Mouse (Mus musculus) spleen, postnatal 10 days (tissue): Measurements from ENCODE around the gene Dab1.

Experiments
- DNase-seq, 2 experiments: peaks; one replicate each; pipeline ENCODE4 v3.0.0; 2021 to 2022; ENCODE audit warnings: low spot score in 2 of 2

Dab1 gene

DNA sequence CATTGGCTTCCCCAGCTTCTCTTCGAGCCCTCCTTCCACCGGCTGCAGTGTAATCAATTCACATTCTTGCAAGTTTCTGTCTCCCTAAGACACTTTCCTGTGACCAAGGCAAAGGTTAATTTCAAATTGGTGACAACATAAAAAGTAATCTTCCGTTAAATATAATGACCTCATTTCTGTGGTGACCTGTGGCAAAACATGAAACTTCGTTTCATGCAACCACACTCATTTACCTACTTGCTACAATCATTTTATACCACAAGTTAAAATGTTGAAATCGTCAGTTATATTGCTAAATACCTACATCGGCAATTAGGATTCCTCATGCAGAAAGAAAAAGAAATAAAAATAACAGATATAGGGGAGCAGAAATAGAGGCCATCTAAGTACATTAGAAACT lies 1048.9 kb downstream of the Dab1 start:
- no peak for DNase-seq

DNA sequence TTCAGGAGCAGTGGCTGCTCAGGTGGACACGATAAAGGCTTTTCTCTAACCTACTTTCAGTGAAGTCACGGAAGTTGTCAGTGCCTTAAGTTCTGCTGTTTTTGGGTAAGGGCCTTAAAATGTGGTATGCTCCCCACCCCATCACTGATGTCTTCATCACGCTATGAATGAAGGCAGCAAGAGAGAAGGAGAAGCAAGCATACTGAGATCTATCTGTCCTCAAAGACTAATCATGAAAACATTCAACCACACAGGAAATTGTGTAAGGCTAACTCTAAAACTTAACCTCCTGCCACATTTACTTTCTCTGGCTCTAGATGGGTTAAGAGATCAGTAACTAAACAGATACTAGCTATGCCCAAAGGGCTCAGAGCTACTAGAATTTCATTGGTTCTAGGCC lies 1050.2 kb downstream of the Dab1 start:
- no peak for DNase-seq

DNA sequence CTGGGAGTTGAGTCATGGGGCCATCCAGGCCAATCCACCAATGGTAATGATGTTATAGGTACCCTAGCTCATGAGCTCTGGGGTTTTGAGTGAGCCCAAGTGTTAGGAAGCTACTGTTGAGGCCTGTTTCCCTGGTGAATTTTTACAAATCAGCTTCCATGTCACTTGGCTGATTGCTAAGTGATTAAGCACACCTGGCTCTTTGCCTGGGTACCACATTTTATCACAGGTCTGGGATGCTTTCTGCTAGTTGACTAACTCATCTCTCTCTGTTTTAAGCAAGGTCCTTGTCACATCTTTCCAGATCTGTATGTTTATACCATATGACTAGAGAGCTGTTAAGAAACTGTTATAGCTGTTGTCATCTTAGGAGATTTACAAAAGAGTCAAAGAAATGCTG lies 1051.6 kb downstream of the Dab1 start:
- DNase-seq: no peak

DNA sequence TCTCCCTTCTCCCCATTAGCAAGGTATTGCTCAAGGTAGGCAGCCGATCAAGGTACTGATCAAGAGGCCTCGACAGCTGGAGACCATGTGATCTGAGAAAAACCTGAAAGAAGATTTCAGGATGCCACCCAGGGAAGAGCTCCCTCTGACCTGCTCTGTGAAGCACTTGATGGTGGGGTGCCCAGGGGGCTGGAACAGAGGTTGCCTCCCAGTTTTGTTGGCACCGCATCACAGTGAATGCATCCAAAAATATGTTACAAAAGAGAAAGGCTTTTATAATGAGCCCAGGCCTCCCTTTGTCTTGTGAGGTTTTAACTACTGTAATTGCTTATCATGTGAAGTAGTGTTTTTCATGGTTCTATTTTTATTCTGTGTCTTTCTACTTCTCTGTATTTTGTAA lies 1054.2 kb downstream of the Dab1 start:
- no peak for DNase-seq

DNA sequence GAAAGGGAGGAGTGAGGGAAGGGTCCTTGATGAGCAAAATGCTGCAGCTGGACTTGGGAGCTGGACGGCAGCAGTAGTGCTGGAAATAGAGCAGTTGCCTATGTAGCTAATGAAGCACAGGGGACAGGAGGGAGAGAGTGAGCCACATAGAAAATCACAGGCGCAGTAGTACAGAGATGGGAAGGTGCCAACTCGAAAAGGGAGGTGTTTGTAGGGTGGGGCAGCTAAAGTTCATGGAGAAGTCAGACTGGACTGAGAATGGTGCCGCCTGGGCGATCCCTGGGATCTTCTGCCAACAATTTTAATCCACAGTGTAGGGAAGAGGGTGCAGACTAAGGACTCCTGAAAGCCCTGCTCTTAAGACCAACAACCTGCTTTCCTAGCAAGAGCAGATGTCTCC lies 1055.5 kb downstream of the Dab1 start:
- no peak for DNase-seq

DNA sequence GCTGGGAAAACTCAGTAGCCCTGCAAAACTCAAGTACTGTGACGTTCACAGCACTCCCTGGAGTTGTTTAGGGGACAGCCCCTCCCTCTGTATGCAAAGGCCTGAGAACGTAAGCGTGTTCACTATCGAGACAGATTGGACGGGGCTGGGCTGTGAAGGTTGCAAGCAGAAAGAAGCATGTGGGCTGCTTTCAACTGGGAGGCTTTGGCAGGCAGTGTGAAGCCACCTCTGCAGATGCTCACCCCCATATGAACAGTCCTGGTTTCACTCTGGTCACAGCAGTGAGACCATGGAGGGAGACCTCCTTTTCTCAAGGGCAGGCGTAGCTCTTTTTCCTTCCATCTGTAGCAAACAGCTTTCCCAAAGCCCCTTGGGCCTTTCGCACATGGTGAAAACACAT lies 1059.1 kb downstream of the Dab1 start:
- no peak for DNase-seq

DNA sequence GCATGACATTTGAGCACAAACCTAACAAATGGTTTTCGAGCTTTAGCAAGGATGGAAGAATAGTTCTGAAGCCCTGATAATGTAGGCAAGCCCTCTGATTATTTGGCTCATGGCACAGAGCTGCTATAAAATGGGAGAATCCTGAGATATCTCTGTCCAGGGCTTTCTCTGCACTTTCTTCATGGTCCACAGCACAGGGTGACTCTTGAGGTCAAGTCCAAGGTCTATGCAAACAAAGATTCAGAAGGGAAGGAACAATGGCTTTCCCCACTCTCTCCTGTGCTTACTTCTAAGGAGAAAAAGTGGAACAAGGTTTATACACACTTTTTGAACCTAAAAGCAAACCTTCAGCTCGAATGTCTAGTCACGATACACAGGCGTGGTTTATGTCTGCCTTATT lies 1061.3 kb downstream of the Dab1 start:
- DNase-seq: no peak

DNA sequence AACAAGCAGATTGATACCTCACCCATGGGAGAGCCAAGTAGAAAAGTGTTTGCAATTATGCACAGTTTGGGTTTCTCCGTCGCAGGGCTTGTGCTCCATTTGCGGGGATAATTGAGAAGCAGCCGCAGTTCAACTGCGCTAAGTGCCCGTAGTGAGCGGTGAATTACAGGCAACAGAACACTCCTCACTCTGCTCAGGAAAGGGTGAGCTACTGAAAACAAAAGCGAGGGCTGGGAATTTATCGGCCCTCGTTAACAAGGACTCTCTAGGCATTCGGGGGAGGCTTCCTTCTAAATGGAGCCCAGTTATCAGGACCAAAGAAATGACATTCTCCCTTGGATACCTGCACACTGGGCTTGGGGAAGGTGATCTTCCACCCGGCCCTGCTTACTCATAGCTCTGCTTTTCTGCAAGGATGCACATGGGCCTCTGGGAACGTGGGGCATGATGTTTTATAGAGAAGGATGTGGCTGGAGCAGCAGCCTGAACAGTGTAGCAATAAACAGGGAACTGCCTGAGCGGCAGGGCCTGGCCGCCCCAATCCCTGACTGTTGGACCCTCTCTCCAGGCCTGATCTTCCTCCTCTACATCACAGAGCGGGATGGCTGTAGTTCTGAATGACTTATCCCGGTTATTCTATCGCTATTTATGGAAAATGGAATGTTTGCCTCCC lies 1067.1 kb downstream of the Dab1 start:
- no peak for DNase-seq

DNA sequence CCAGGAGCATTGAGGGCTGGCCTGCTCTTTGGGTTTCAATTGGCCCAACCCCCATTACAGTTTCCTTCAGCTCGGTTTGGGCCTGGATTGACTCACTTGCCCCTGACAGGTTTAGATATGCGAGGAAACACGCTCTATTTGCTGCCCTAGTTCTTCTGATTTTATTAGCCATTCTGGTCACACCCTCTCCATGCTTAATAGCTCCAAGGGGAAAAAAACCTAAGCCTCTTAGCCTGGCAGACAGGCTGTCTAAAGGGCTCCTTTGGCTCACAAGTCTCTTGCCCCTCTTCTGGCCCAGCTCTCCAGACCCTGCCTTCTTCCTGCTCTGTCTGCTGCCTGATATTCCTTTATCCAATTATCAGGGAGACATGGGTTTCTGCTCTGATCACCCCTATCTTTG lies 1069.9 kb downstream of the Dab1 start:
- no peak for DNase-seq

DNA sequence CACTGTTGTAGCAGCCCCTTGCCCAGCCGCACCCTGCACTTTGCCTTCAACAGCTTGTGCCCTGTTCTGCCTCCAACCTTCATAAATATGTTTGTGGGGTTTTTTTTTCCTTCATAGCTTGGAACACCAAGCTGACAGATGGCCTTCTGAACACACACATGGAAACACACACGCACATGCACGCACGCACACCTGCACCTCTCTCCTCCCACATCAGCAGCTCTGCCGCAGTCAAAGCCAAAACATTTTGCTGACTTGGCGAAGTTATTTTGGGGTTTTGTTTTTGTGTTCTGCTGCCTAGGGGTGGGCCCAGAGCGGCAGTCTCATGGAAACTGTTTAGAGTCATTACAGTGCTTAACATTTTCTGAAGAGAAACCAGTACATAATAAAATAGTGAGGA lies 1071.9 kb downstream of the Dab1 start:
- no peak for DNase-seq

DNA sequence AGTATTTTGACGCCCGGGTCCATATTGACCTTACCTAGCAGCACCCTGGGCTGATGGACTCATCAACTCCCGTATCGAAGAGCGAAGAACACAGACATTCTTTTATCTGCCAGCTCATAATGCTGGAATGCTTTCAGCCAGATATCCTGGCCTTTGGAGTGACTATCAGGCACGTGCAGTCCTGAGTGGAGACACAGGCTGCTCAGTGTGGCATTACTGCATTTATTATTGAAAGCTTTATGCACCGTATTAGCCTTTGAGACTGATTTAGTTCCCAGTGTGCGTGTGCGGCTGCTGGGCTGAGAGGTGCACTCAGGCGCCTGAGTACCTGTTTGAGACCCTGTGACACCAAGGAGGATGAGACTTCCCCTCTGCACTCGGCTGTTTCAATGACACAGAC lies 1075.0 kb downstream of the Dab1 start:
- no peak for DNase-seq

DNA sequence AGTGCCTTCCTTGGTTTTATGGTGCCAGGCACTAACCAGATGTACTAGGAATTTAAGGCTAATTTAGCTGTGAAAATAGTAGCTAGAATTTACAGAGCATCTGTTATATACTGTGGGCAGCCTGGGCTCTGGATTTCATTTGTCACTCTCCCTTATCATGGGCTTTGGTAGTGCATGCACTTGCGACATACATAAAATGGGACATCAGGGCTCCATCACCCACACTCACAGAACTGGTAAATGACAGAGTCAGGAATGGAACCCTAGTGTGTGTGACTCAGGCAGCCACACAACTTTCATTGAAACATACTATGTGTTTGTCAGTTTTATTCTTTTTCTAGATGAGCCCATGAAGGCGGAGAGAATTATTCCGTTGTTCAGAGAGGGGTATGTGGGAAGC lies 1077.4 kb downstream of the Dab1 start:
- DNase-seq: no peak

DNA sequence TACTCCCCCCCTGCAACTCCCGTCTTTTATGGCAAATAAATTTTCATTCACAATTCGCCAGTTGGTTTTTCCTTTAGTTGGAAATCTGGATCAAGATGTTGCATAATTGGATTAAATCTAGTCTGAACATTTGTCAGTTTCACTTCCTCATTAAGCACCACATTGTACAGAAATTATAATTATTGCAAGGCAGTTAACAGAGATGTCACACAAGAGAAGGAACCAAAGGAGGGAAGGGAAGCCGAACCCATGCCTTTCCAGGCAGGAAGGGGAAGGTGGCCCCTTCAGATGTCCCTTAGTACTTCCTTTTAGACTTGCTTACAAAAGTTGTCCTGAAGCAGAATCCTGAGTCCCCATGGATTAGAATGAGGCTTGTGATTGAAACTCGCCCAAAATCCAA lies 1078.5 kb downstream of the Dab1 start:
- DNase-seq: no peak

DNA sequence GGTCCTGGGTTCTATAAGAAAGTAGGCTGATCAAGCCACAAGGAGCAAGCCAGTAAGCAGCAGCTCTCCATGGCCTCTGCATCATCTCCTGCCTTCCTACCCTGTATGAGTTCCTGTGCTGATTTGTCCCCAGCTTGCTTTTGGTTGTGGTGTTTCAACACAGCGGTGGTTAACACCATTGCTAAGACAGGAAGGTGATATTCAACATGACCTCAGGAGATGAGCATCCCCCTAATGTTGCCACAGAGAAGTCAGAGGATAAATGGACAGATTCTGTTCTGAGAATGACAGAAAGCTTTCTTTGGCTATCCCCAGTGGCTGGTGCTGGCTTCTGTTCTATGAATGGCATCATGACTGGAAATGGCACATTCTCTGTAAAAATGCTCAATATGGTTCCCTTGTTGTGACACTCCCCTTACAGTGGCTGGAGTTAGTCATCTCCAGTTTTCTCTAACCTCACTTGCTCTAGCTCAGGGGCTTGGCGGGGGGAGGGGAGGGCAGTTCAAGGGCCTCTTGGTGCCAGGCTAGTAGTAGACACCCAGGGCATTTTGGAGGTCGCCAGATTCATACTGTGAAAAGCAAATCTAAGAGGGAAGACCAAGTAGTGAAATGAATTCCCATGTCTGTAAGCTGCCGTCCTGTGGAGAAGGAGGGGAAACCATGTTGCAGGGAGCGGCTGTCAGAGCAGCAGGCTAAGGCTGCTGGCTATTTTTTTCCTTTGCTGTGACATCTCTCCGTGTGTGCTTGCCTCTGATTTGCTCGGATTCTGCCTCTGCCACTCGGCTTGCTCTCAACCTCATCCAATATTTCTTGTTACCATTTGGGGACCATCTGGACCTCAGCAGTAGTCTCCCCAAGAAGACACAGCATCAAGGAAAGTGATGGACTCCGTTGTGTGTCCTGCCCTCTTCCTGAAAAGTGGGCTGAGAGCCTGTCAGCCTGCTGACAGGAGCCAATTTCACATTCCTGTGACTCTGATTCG lies 1086.8 kb downstream of the Dab1 start:
- no peak for DNase-seq

DNA sequence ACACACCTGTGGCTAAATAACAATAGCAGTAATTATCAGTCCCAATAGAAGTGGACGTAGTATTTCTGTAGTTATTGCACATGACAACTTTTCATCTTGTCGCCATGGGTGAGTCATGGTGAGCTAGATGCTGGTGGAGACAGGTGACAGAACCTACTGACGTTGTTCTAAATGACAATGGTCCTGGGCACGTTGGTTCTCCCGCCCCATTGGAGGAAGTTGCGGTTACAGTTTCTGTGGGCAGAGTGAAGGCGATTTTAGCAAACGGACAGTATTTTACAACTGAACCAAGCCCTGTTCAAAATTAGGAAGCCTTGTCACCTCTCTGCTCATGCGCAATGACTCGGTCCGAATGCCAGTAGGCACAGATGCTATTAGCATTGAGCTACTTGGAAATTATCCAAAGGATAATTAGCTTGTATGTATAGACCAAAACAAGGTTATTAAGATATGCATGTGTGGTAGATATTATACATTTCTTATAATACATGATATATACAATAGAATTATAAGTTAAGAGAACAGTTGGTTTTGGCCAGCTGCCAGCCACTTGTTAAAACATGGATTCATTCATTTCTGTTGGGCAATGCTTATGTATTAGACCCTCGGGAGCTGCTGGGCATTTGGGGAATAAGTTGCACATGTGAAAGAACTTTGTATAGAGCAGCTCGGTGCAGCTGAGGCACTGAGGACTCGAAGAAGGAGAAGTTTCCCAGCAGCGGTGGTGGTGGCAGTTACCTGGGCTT lies 1093.4 kb downstream of the Dab1 start:
- no peak for DNase-seq

DNA sequence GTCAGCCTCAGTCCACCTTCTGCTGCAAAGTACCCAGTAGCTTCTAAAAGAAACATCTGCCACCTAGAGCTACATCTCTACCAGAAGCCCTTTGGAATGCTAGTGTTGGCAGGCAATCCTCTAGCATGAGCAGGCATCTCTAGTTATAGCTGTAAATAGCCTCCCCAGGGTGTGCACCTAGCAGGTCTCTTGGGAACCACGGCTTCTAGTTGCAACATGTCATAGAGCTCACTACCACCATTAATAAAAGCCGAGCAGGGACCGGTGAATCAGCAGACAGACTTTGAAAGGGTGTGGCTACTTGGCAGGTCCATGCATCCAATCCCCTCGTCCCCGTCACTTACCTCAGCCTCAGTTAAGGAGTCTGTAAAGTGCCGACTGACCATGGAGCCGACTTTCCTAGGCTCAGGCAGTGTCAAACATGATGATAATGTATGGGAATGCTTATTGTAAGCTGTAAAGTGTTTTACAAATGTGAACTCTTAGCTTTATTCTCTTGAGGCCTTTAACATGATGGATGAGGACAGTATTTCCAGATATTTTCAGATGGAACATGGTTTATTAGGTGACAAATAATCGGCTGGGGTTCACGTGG lies 1095.9 kb downstream of the Dab1 start:
- DNase-seq: no peak

DNA sequence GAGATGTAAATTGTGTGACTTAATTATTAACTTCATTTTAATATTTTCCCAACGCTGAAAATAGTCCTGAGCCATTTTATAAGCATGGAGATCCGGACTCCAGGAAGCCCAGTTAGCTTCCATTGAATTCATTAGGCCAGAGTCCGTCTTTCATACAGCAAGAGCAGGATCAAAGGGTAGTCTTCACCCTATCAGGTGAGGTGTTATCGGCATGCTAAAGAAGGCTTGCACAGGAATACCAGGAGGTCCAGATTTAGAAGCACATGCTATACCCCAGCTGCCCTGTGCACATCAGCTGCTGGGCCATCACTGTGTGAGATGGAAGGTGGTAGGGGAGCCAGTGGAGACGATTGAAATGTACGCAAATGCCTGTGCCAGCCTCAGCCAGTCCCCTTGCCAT lies 1096.7 kb downstream of the Dab1 start:
- DNase-seq: no peak

DNA sequence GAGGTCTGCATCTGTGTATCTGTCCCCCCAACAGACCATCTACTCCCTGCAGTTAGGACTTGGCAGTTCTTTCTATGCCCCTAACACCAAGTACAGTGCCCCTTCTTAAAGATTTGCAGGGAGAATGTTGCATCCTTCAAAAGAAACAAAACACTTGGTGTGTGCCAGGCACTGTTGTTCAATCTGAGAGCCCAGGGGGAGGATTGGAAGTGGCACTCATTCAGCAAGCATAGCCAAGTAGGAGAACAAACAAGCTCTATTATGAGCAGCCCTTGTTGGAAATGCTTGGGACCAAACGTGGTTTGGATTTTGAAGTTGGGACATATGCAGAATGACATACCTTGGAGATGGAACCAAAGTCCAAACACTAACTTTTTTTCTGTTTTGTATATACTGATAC lies 1097.3 kb downstream of the Dab1 start:
- DNase-seq: no peak

DNA sequence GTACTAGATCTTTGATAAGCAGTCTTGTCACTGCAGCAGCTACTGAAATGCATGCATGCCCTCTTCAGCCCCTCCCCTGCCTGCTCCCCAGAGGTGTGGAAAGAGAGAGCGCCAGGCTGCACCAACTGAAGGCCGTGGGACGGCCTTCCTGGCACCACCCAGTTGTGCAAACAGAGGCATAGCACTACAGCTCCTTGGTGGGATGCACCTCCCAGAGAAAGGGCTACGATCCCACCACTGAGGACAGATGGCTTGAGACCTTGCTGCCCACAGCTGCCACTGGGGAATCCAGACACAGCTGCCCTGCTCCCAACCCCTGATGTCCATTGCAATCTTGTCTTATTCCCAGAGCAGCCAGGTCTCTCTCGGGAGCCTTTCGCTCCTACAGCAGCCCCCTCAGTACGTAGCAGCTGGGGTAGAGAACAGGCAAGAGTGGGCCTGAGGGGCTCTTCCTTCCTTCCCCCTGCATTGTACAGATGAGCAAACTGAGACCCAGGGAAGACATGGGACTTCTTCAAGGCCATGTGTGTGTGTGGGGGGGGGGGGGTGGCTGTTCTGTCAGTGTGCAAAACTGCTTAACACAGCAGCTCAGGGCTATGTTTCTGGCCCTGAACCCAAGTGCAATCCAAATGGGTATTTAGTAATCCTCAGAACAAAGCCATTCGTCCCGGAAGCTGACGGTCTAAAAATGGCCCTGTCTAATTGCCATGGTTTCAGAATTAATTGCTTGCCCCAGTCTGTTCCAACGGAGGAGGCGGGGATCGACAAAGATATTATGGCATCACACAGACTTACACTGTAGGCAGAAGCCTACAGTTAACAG lies 1100.0 kb downstream of the Dab1 start:
- no peak for DNase-seq

DNA sequence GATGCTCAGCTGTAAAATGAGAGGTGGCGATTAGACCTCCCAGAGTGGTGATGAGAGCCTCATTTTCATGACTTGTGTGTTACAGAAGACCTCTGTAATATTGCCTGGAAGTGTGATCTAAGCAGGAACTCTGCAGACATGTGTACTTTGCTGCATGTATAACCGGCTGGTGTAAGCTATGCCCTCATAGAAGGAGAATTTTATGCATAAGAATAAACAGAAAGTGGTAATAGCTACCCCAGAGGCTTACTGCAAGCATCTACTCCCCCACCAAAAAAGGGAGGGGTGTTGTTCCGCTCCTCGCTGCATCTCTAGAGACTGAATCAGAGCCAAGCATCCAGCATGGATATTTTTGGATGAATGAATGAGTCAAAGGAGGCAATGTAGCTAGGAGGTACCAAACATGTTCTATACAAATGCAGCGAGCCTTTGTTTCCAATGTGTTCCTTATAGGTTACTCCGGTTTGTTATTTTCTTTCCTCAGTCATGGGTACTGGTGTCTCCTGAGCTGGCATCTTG lies 1104.4 kb downstream of the Dab1 start:
- DNase-seq: no peak

DNA sequence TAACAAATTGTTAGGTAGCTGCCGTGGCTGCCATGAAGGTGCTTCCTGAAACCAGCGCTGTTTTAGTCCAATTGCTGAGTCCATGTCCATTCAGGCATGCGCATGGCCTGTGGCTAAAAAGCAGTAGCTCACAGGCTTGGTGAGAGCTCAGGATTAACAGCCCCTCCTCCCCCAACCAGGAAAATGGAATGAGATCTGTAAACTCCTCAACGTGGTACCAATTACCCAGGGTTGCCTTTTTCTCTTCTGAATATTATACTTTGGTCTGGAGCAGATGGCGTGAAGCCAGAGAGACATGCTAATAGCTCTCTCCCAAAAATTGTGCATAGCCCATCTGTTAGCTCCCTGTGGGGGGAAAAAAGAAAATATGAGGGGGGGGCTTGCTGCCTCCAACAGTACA lies 1105.1 kb downstream of the Dab1 start:
- no peak for DNase-seq
